Mouse (Mus musculus) intestine, embryonic 16.5 days (tissue): ENCODE measurements around the gene Mob3a. TPM values are rescaled to one million over a fixed set of nuclear protein-coding genes. Genes with fewer than 3 reads are reported as not detected.
A peak's percentile ranks its signal among the peaks of the same experiment; 100 is the strongest.

Experiments
- ATAC-seq: fragments of 200-750 bp; cut with Nextera tagmentation; 2 replicates; pipeline ENCODE4 v1.8.0; 2017; ENCODE audit warnings: moderate TSS enrichment, moderate library complexity
- H3K27ac ChIP-seq: fragments of 300-500 bp; sonication (generic); 2 replicates; pipeline ENCODE4 v1.5.1; 2014; ENCODE audit warnings: mild to moderate bottlenecking, low read length
- H3K27me3 ChIP-seq: fragments of 300-500 bp; sonication (generic); replicated peaks from 2 replicates; pipeline ENCODE4 v1.6.1; 2014; ENCODE audit warnings: low read length, control low read depth, mixed read lengths; ENCODE audit not compliant: control insufficient read depth, insufficient read depth
- H3K36me3 ChIP-seq: fragments of 300-500 bp; sonication (generic); 2 replicates; pipeline ENCODE4 v1.6.1; 2014; ENCODE audit warnings: low read length, control low read depth; ENCODE audit not compliant: control insufficient read depth, insufficient read depth
- H3K4me1 ChIP-seq: fragments of 300-500 bp; sonication (generic); 2 replicates; pipeline ENCODE4 v1.6.1; 2014; ENCODE audit warnings: low read length, control low read depth, mixed read lengths; ENCODE audit not compliant: control insufficient read depth, insufficient read depth
- H3K4me2 ChIP-seq: fragments of 300-500 bp; sonication (generic); 2 replicates; pipeline ENCODE4 v1.6.1; 2014; ENCODE audit warnings: low read depth, low read length, control low read depth
- H3K4me3 ChIP-seq: fragments of 300-500 bp; sonication (generic); 2 replicates; pipeline ENCODE4 v1.5.1; 2014; ENCODE audit warnings: mild to moderate bottlenecking, low read length
- H3K9ac ChIP-seq: fragments of 300-500 bp; sonication (generic); 2 replicates; pipeline ENCODE4 v1.6.1; 2014; ENCODE audit warnings: low read depth, low read length
- H3K9me3 ChIP-seq: fragments of 300-500 bp; sonication (generic); 2 replicates; pipeline ENCODE4 v1.6.1; 2016; ENCODE audit warnings: low read length, control low read depth; ENCODE audit not compliant: control insufficient read depth
- WGBS: fragments of 180-500 bp; shearing (Covaris S2); extraction: QIAGEN DNeasy Blood & Tissue Kit; methylation state at CpG from one replicate; pipeline ENCODE4 v1.1.7; 2014; 5-methylcytosine and 5-hydroxymethylcytosine counted together
- polyA plus RNA-seq: library from polyadenylated mRNA; unstranded; fragments of >200 nt; fragmentation: Nextera tagmentation; extraction: Ambion mirVana; gene quantifications from 2 replicates; pipeline ENCODE4 v1.2.1, GENCODE M21; 2015

Gene Mob3a
- polyA plus RNA-seq, 1 experiment from 2014 or later, result 41.8 TPM

GRCm38 (mm10) chr10:80738657-80739056, 36.9 kb upstream of the Mob3a start:
- H3K27me3 ChIP-seq, result no peaks in the 10 kb centered on the region
- no peak overlapping the region for H3K27ac ChIP-seq
- H3K4me2 ChIP-seq, result no peak overlapping the region
- ATAC-seq, result no peak
- H3K9me3 ChIP-seq, result no peaks in the 10 kb centered on the region
- 72% methylated on average over 1 of the region's 1 CpGs for WGBS
- H3K4me3 ChIP-seq, result no peak overlapping the region
- peaks cover 37% of the 10 kb centered on the region for H3K4me1 ChIP-seq
- H3K9ac ChIP-seq, result no peak overlapping the region
- peaks cover 4% of the 10 kb centered on the region; the same call in 1 of the 2 replicates for H3K36me3 ChIP-seq

GRCm38 (mm10) chr10:80736731-80737130, 35.0 kb upstream of the Mob3a start:
- Histone ChIP-seq H3K9ac (no peak overlapping the region), H3K27ac (peak overlapping the region; percentile 24)
- WGBS, result 63% methylated on average over 5 of the region's 5 CpGs

GRCm38 (mm10) chr10:80732611-80733101, 30.9 kb upstream of the Mob3a start:
- no peak overlapping the region for H3K9ac ChIP-seq
- H3K36me3 ChIP-seq, result peaks cover 22% of the 10 kb centered on the region
- ATAC-seq, result no peak
- H3K27me3 ChIP-seq, result no peaks in the 10 kb centered on the region
- no peaks in the 10 kb centered on the region for H3K9me3 ChIP-seq
- H3K4me1 ChIP-seq, result peaks cover 10% of the 10 kb centered on the region; the same call in 1 of the 2 replicates
- 89% methylated on average over 6 of the region's 6 CpGs for WGBS
- H3K4me2 ChIP-seq, result no peak overlapping the region
- no peak overlapping the region for H3K4me3 ChIP-seq
- H3K27ac ChIP-seq, result no peak overlapping the region

More at GRCm38 (mm10) chr10:80736731-80737130, 35.0 kb upstream of the Mob3a start:
- Histone ChIP-seq H3K9me3 (no peaks in the 10 kb centered on the region), H3K4me1 (peaks cover 33% of the 10 kb centered on the region), H3K27me3 (no peaks in the 10 kb centered on the region), H3K4me2 (no peak overlapping the region), H3K4me3 (no peak overlapping the region), H3K36me3 (peaks cover 4% of the 10 kb centered on the region; the same call in 1 of the 2 replicates)
- ATAC-seq, result no peak

GRCm38 (mm10) chr10:80727369-80728127, 25.8 kb upstream of the Mob3a start:
- H3K4me3 ChIP-seq, result no peak overlapping the region
- no peak overlapping the region for H3K9ac ChIP-seq
- no peak overlapping the region for H3K27ac ChIP-seq
- H3K4me2 ChIP-seq, result no peak overlapping the region
- 80% methylated on average over 5 of the region's 5 CpGs for WGBS
- no peaks in the 10 kb centered on the region for H3K9me3 ChIP-seq
- no peaks in the 10 kb centered on the region for H3K4me1 ChIP-seq
- ATAC-seq, result no peak
- no peaks in the 10 kb centered on the region for H3K27me3 ChIP-seq
- peaks cover 23% of the 10 kb centered on the region for H3K36me3 ChIP-seq

- no peak overlapping the region for H3K4me3 ChIP-seq
- WGBS, result 80% methylated on average over 1 of the region's 1 CpGs
- H3K4me1 ChIP-seq, result no peaks in the 10 kb centered on the region
- no peak overlapping the region for H3K27ac ChIP-seq
- no peaks in the 10 kb centered on the region for H3K27me3 ChIP-seq
- H3K9ac ChIP-seq, result no peak overlapping the region
- peaks cover 46% of the 10 kb centered on the region for H3K36me3 ChIP-seq
- no peak for ATAC-seq
- no peak overlapping the region for H3K4me2 ChIP-seq
- no peaks in the 10 kb centered on the region for H3K9me3 ChIP-seq
Observed at GRCm38 (mm10) chr10:80717281-80717680, 15.5 kb upstream of the Mob3a start.

GRCm38 (mm10) chr10:80710834-80711233, 9.1 kb upstream of the Mob3a start:
- ATAC-seq, result no peak
- Histone ChIP-seq H3K4me1 (no peaks in the 10 kb centered on the region), H3K27me3 (no peaks in the 10 kb centered on the region), H3K36me3 (peaks cover 44% of the 10 kb centered on the region), H3K4me3 (no peak overlapping the region), H3K27ac (no peak overlapping the region), H3K4me2 (no peak overlapping the region), H3K9ac (no peak overlapping the region), H3K9me3 (no peaks in the 10 kb centered on the region)
- 82% methylated on average over 3 of the region's 3 CpGs for WGBS

GRCm38 (mm10) chr10:80705479-80705878, 3.7 kb upstream of the Mob3a start:
- 78% methylated on average over 3 of the region's 3 CpGs for WGBS
- no peaks in the 10 kb centered on the region for H3K9me3 ChIP-seq
- H3K4me3 ChIP-seq, result no peak overlapping the region
- no peak overlapping the region for H3K9ac ChIP-seq
- H3K27me3 ChIP-seq, result no peaks in the 10 kb centered on the region
- H3K27ac ChIP-seq, result no peak overlapping the region
- no peak overlapping the region for H3K4me2 ChIP-seq
- H3K36me3 ChIP-seq, result peaks cover 23% of the 10 kb centered on the region
- no peak for ATAC-seq
- peaks cover 21% of the 10 kb centered on the region for H3K4me1 ChIP-seq

GRCm38 (mm10) chr10:80705033-80705432, 3.3 kb upstream of the Mob3a start:
- no peak overlapping the region for H3K27ac ChIP-seq
- H3K4me1 ChIP-seq, result peaks cover 24% of the 10 kb centered on the region
- no peak overlapping the region for H3K4me3 ChIP-seq
- 68% methylated on average over 3 of the region's 3 CpGs for WGBS
- H3K36me3 ChIP-seq, result peaks cover 20% of the 10 kb centered on the region
- no peak overlapping the region for H3K9ac ChIP-seq
- no peaks in the 10 kb centered on the region for H3K27me3 ChIP-seq
- no peaks in the 10 kb centered on the region for H3K9me3 ChIP-seq
- H3K4me2 ChIP-seq, result no peak overlapping the region
- no peak for ATAC-seq

GRCm38 (mm10) chr10:80704418-80704817, 2.6 kb upstream of the Mob3a start:
- Histone ChIP-seq H3K36me3 (peaks cover 16% of the 10 kb centered on the region), H3K27ac (no peak overlapping the region), H3K27me3 (no peaks in the 10 kb centered on the region), H3K4me3 (no peak overlapping the region), H3K9me3 (no peaks in the 10 kb centered on the region), H3K4me2 (no peak overlapping the region), H3K4me1 (peaks cover 28% of the 10 kb centered on the region), H3K9ac (no peak overlapping the region)
- ATAC-seq, result no peak
- WGBS, result 89% methylated on average over 5 of the region's 5 CpGs
